Mouse (Mus musculus) embryonic stem cell, embryonic (primary cell): ENCODE results near the gene Xylb.

ENCODE experiments used
- CTCF ChIA-PET, 4 experiments: fragments of 300-600 bp in 2 of 4; fragments of 350-600 bp in 2 of 4; sonication (Branson Sonifier 250); formaldehyde crosslinking; loops; one replicate each; lab custom pipeline; 2022; ENCODE audit warnings: inconsistent platforms in 2 of 4; lab: Charles Lee
- POLR2A ChIA-PET, 4 experiments: fragments of 300-600 bp in 2 of 4; fragments of 350-600 bp in 2 of 4; sonication (Branson Sonifier 250); formaldehyde crosslinking; loops; one replicate each; lab custom pipeline; 2022; ENCODE audit warnings: antibody characterized with exemption in 4 of 4, inconsistent platforms in 1 of 4; lab: Charles Lee

Gene Xylb

GRCm38 (mm10) chr9:119358058-119358429 lies 863 bp downstream of the Xylb start:
- ChIA-PET CTCF (interaction anchor here in 2 of 4 experiments (0.6 to 0.7 kb wide), 3 partner anchors 30 to 142 kb away, joined by 3 to 4 read pairs (median 4); no protein-coding TSS in a partner anchor), POLR2A (interaction anchor here (0.7 to 1.7 kb wide), 16 partner anchors 9 to 344 kb away, joined by 3 to 9 read pairs (median 3); partner anchors contain the start of genes Myd88 (in 2 of the 4), Acvr2b (in 1 of the 4) and Exog (in 1 of the 4))

- ChIA-PET POLR2A (interaction anchor here in 3 of 4 experiments (1.1 to 2.2 kb wide), 8 partner anchors 11 to 44 kb away, joined by 3 to 9 read pairs (median 5); partner anchors contain the start of gene Oxsr1 (in 2 of the 3)), CTCF (interaction anchor here (0.6 to 2.2 kb wide), 5 partner anchors 8 to 58 kb away, joined by 3 to 16 read pairs (median 3); no protein-coding TSS in a partner anchor)
Observed at GRCm38 (mm10) chr9:119361416-119361815, 4.2 kb downstream of the Xylb start.

DNA sequence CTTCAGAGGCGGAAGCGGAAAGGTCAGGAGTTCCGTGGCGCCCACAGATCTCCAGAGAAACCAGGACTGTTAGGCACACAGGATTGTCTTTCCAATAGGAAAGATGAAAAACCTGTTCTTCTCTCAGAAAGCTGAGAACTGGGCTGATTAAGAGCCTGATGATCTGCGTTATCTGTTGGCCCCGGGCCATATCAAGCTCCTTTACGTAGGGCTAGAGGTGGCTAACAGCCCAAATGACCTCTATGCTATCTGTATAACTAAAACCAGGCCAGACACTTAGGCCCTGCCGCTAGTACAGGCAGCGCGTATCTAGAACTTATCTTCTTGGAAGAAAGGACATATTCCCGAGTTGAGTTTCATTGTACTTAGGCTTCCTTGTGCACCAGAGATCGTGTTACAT lies 6.0 kb downstream of the Xylb start:
- POLR2A ChIA-PET, result interaction anchor here in 3 of 4 experiments (0.6 to 2.2 kb wide), 10 partner anchors 9 to 147 kb away, joined by 3 to 9 read pairs (median 4); partner anchors contain the start of genes Exog (in 1 of the 3), Myd88 (in 1 of the 3) and Oxsr1 (in 1 of the 3)
- CTCF ChIA-PET, result interaction anchor here in 2 of 4 experiments (1.6 to 2.2 kb wide), 2 partner anchors 11 kb away, joined by 5 to 16 read pairs; no protein-coding TSS in a partner anchor

DNA sequence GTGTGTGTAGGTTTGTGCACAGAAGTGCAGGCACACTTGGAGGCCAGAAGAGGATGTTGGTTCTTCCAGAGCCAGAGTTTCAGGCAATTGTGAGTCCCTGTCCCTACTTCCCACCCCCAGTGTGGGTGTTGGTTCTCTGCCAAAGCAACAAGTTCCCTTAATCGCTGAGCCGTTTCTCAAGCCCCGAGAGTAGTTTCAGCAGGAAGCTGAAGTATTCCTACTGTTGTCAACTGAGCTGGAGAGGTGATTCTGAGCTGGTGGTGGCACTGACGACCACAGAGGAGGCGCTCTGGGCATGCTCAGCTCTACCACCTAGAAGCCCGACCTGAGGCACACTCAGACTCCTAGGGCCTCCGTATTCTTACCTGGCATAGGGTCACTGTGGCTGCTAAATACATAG lies 8.1 kb downstream of the Xylb start, which contains the start of gene Slc22a14:
Gene Slc22a14 (minus strand): TSS at position 270 of the 400 bp plus-strand sequence.
- ChIA-PET CTCF (no interaction called here), POLR2A (interaction anchor here in 1 of 4 experiments (1.6 kb wide), 1 partner anchor 129 kb away, joined by 3 read pairs; no protein-coding TSS in a partner anchor)

DNA sequence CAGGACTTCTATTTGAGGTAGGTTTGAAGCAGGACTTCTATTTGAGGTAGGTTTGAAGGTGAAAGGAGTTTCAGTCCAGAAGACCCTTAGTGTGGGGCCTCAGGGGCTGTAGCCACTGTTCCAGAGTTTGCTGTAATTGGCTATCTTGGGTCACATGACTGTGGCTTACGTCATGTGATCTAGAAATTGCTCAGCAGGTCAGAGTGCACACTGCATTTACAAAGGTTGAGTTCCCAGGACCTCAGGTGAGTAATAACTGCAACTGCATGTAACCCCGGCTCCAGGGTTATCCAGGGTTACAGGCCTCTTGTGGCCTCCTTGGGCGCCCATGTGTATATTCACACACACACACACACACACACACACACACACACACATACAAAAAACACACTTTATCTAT lies 11.2 kb downstream of the Xylb start:
- CTCF ChIA-PET, result interaction anchor here in 1 of 4 experiments (0.7 kb wide), 1 partner anchor 35 kb away, joined by 3 read pairs; no protein-coding TSS in a partner anchor
- POLR2A ChIA-PET, result interaction anchor here in 1 of 4 experiments (1.1 kb wide), 2 partner anchors 10 to 16 kb away, joined by 3 to 4 read pairs; no protein-coding TSS in a partner anchor

- POLR2A ChIA-PET, result interaction anchor here in 1 of 4 experiments (0.5 kb wide), 1 partner anchor 12 kb away, joined by 3 read pairs; no protein-coding TSS in a partner anchor
- CTCF ChIA-PET, result interaction anchor here in 1 of 4 experiments (0.9 kb wide), 1 partner anchor 187 kb away, joined by 3 read pairs; no protein-coding TSS in a partner anchor
Observed at GRCm38 (mm10) chr9:119370770-119371169, 13.6 kb downstream of the Xylb start.

GRCm38 (mm10) chr9:119371251-119371650 lies 14.1 kb downstream of the Xylb start:
- CTCF ChIA-PET, result interaction anchor here in 1 of 4 experiments (0.9 kb wide), 1 partner anchor 187 kb away, joined by 3 read pairs; no protein-coding TSS in a partner anchor
- POLR2A ChIA-PET, result interaction anchor here in 1 of 4 experiments (0.5 to 1.2 kb wide), 2 partner anchors 11 to 295 kb away, joined by 3 read pairs; no protein-coding TSS in a partner anchor

DNA sequence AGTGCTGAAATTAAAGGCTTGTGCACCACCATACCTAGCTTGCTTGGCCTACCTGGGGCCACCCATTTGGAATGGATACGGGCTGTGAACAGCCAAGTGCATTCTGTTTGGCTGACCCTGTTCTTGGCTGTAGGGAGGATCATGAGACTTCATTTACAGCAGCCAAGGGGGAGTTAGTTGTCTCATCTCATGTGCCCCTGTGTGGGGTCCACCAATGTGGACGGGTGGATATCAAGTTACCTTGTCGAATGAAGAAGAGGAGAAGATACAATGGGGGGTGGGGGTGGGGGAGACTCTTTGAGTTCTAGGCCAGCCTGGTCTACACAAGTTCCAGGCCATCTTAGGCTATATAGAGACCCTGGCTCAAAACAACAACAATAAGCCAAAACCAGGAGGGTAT lies 17.8 kb downstream of the Xylb start:
- ChIA-PET CTCF (no interaction called here), POLR2A (interaction anchor here (0.6 to 2.0 kb wide), 10 partner anchors 12 to 821 kb away, joined by 3 to 7 read pairs (median 3); partner anchors contain the start of gene Acvr2b (in 1 of the 4))

GRCm38 (mm10) chr9:119375556-119375955 lies 18.4 kb downstream of the Xylb start:
- ChIA-PET POLR2A (interaction anchor here in 3 of 4 experiments (0.6 to 2.0 kb wide), 6 partner anchors 17 to 821 kb away, joined by 3 to 7 read pairs (median 3); partner anchors contain the start of gene Acvr2b (in 1 of the 3)), CTCF (no interaction called here)

DNA sequence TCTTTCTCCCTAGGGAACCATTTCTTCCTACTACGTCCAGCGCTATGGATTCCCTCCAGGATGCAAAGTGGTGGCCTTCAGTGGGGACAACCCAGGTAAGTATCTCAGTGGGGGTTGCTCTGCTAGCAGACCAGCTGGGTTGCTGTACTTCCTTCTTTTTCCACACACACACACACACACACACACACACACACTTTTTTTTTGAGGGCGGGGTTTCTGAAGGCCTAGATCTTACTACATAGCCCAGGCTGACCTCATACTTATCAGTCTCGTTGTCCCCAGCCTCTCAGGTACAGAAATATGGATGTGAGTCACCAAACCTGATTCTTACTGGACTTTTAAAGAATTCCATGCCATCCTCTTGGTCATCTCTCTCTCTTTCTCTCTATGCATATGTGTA lies 21.1 kb downstream of the Xylb start:
- ChIA-PET POLR2A (interaction anchor here in 1 of 4 experiments (1.1 to 2.3 kb wide), 5 partner anchors 10 to 38 kb away, joined by 3 to 6 read pairs (median 4); partner anchors contain the start of gene Myd88), CTCF (interaction anchor here in 1 of 4 experiments (0.9 kb wide), 1 partner anchor 12 kb away, joined by 3 read pairs; no protein-coding TSS in a partner anchor)

DNA sequence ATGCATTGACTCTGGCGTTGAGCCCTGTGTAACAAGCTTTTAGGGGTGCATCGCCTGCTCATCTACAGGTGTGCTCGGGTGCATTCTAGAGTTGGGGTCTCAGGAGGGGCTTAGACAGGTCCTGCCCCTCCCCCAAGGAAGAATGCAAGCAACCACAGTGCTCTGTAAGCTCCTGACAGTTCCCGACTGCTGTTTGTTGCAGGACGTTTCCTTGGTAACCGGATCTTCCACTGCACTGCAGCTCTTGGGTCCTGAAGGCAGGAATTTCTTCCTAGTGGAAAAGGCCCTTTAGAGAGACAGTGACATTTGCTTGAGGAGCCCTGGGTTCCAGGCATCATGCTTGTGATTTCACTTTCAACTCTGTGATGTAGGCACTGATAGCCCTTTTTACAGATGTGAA lies 25.4 kb downstream of the Xylb start:
- POLR2A ChIA-PET, result interaction anchor here in 2 of 4 experiments (0.7 to 1.7 kb wide), 4 partner anchors 10 to 42 kb away, joined by 3 to 6 read pairs (median 3); no protein-coding TSS in a partner anchor
- CTCF ChIA-PET, result interaction anchor here in 3 of 4 experiments (0.5 to 1.3 kb wide), 5 partner anchors 19 to 523 kb away, joined by 3 to 10 read pairs (median 3); partner anchors contain the start of gene Acvr2b (in 2 of the 3)

- ChIA-PET POLR2A (interaction anchor here in 3 of 4 experiments (1.1 to 2.2 kb wide), 7 partner anchors 10 to 48 kb away, joined by 3 to 8 read pairs (median 4); partner anchors contain the start of genes Acvr2b (in 2 of the 3) and Myd88 (in 2 of the 3)), CTCF (interaction anchor here in 3 of 4 experiments (0.7 to 2.0 kb wide), 4 partner anchors 12 to 814 kb away, joined by 3 to 7 read pairs (median 5); partner anchors contain the start of gene Acvr2b (in 1 of the 3))
Observed at GRCm38 (mm10) chr9:119388956-119389355, 31.8 kb downstream of the Xylb start.

- POLR2A ChIA-PET, result interaction anchor here in 2 of 4 experiments (1.3 to 2.2 kb wide), 3 partner anchors 12 to 50 kb away, joined by 4 to 8 read pairs (median 4); partner anchors contain the start of genes Myd88 (in 2 of the 2) and Acvr2b (in 1 of the 2)
- CTCF ChIA-PET, result interaction anchor here in 2 of 4 experiments (0.6 to 0.9 kb wide), 2 partner anchors 12 to 1024 kb away, joined by 3 to 4 read pairs; no protein-coding TSS in a partner anchor
Observed at GRCm38 (mm10) chr9:119390214-119390613, 33.0 kb downstream of the Xylb start.

DNA sequence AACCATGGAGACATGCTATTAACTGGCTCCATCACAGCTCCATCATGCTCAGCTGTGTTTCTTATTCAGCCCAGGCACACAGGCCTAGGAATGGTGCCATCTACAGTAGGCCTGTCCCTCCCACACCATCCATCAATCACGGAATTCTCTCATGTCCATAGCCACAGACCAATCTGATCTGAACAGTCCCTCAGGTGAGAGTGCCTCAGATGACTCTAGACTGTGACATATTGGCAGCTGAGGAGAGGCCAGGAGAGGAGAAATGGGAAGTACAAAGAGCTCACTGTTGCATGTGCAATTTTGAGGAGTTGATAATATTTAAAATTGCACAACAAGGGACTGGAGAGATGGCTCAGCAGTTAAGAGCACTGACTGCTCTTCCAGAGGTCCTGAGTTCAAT lies 37.6 kb downstream of the Xylb start:
- POLR2A ChIA-PET, result interaction anchor here in 1 of 4 experiments (0.5 to 0.9 kb wide), 2 partner anchors 20 to 33 kb away, joined by 3 read pairs; no protein-coding TSS in a partner anchor
- CTCF ChIA-PET, result interaction anchor here in 2 of 4 experiments (1.0 to 1.2 kb wide), 3 partner anchors 35 to 287 kb away, joined by 3 to 4 read pairs (median 3); no protein-coding TSS in a partner anchor

DNA sequence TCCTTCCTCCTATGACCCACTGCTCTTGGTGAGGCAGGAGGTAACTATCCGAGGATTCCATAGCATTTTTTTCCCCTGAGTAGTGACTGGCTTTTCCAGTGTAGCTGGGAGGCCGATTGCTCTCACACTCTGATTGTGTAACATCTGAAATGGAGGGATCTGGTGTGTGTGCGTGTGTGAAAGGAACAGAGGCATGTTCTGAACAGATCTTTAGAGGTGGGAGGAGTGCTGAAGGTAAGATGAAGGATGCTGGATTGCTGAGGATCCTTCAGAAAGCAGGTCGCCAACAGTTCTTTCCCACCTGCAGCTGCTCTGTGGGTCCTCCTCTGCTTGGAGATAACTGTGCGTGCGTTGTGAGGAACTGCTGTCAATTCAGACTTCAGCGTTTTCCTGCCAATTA lies 44.2 kb downstream of the Xylb start:
- ChIA-PET CTCF (interaction anchor here in 3 of 4 experiments (0.5 to 2.0 kb wide), 14 partner anchors 13 to 179 kb away, joined by 3 to 7 read pairs (median 4); partner anchors contain the start of genes Exog (in 2 of the 3) and Myd88 (in 1 of the 3)), POLR2A (interaction anchor here in 3 of 4 experiments (0.5 to 3.2 kb wide), 52 partner anchors 8 to 995 kb away, joined by 3 to 32 read pairs (median 4); partner anchors contain the start of genes Myd88 (in 3 of the 3), Acaa1a (in 2 of the 3), Oxsr1 (in 2 of the 3) and Exog (in 1 of the 3))

DNA sequence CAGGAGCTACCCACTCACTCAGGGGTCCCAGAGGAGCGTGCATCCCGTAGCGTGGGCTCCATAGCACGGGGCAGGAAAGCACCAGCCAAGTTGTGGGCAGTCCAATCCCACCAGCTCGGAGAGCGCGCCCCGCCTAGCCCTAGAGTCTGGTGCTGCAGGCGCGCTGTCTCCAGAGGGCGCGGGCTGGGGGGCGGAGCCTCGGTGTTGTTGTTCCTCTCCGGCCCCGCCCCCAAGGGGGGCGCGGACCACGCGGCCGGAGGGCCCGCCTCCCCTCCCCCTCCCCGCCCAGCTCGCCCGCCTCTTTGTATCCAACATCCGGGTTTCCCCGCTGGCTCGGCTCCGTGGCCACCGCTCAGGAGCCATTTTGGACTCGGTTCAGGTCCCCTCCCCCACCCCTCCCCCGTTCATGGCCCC lies 44.6 kb downstream of the Xylb start, which contains the start of gene Acvr2b:
Gene Acvr2b (plus strand): TSS at position 318 of the 414 bp plus-strand sequence.
- CTCF ChIA-PET, result interaction anchor here (0.5 to 2.0 kb wide), 20 partner anchors 13 to 958 kb away, joined by 3 to 10 read pairs (median 4); partner anchors contain the start of genes Exog (in 2 of the 4), Dlec1 (in 1 of the 4) and Myd88 (in 1 of the 4)
- POLR2A ChIA-PET, result interaction anchor here in 3 of 4 experiments (0.5 to 3.2 kb wide), 54 partner anchors 8 to 996 kb away, joined by 3 to 32 read pairs (median 4); partner anchors contain the start of genes Myd88 (in 3 of the 3), Acaa1a (in 2 of the 3), Oxsr1 (in 2 of the 3) and Exog (in 1 of the 3)
